Mouse (Mus musculus) midbrain, embryonic 12.5 days (tissue): Measurements from ENCODE around the gene Dnah3. TPM values are rescaled to one million over a fixed set of nuclear protein-coding genes. Genes with fewer than 3 reads are reported as not detected.

Experiments used
- ATAC-seq: fragments of 200-750 bp; cut with Nextera tagmentation; 2 replicates; pipeline ENCODE4 v1.8.0; 2017; ENCODE audit warnings: low read depth, moderate TSS enrichment, moderate library complexity; ENCODE audit not compliant: low FRiP score
- H3K27ac ChIP-seq: fragments of 300-500 bp; sonication (generic); replicated peaks from 2 replicates; pipeline ENCODE4 v1.5.1; 2016; ENCODE audit warnings: mild to moderate bottlenecking
- H3K27me3 ChIP-seq: fragments of 300-500 bp; sonication (generic); 2 replicates; pipeline ENCODE4 v1.6.1; 2016; ENCODE audit warnings: mild to moderate bottlenecking
- H3K36me3 ChIP-seq: fragments of 300-500 bp; sonication (generic); 2 replicates; pipeline ENCODE4 v1.6.1; 2016
- H3K4me1 ChIP-seq: fragments of 300-500 bp; sonication (generic); 2 replicates; pipeline ENCODE4 v1.6.1; 2016
- H3K4me2 ChIP-seq: fragments of 300-500 bp; sonication (generic); replicated peaks from 2 replicates; pipeline ENCODE4 v1.6.1; 2016; ENCODE audit warnings: mild to moderate bottlenecking, moderate library complexity
- H3K4me3 ChIP-seq: fragments of 300-500 bp; sonication (generic); 2 replicates; pipeline ENCODE4 v1.5.1; 2016; ENCODE audit warnings: mild to moderate bottlenecking
- H3K9ac ChIP-seq: fragments of 300-500 bp; sonication (generic); replicated peaks from 2 replicates; pipeline ENCODE4 v1.6.1; 2016; ENCODE audit warnings: mild to moderate bottlenecking, moderate library complexity
- H3K9me3 ChIP-seq: fragments of 300-500 bp; sonication (generic); 2 replicates; pipeline ENCODE4 v1.6.1; 2016; ENCODE audit warnings: mild to moderate bottlenecking
- WGBS: fragments of 180-500 bp; shearing (Covaris S2); methylation state at CpG from one replicate; pipeline ENCODE4 v1.1.7; 2016; 5-methylcytosine and 5-hydroxymethylcytosine counted together
- polyA plus RNA-seq: library from polyadenylated mRNA; unstranded; fragments of >200 nt; fragmentation: Nextera tagmentation; extraction: Ambion mirVana; gene quantifications from 2 replicates; pipeline ENCODE4 v1.2.1, GENCODE M21; 2016

The Dnah3 gene
- polyA plus RNA-seq, 1 experiment from 2014 or later = not detected

DNA sequence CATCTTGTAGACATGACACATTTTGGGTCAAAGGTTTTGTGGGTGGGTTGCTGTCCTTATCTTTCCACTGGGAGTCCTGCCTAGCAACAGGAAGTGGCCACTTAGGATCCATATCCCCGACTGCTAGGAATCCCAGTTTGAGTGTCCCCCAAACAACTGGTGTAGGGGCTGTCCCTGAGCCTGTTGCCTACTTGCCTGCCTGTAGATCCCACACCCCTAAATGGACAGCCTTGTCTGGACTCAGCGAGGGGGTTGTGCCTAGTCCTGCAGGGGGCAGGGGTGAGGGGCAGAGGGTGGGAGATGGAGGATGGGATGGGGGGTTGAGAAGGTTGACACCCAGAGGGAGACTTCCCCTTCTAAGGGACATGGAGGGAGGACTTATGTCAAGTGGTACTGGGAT lies 125.8 kb downstream of the Dnah3 start:
- 79% methylated on average over 2 of the region's 2 CpGs for WGBS
- ATAC-seq = no peak

DNA sequence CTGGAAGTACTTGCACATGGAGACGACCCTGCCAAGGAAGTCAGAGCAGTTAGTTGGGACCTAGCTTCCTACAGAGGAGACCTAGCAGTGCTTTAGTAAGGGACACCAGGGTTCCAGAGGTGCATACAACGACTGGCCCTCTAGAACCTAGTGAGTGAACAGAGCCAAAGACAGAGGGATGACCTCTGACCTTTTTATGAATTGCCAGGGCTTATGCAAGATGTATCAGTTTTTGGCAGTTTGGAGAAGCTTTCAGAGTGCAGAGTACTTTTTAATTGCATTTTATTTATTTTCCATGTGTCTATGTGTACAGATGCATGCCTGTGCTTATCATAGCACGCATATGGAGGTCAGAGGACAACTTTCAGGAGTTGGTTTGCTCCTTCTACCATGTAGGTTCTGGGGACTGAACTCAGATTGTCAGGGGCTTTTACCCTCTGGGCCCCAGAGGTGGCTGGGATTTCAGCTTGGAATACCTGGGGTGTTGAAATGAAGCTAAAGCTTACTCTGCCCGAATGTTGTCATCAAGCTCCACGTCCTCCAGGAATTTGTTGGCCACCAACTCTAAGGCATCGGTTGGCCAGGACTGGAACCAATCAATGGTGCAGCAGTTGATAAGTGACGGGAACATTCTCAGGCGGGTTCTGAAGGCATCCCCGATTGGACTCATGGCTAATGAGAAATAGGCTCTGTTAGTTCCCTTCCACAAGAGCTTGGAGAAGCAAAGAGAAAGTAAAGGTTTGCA lies 129.3 kb downstream of the Dnah3 start:
- no peak overlapping the region for H3K4me2 ChIP-seq
- no peak overlapping the region for H3K27ac ChIP-seq
- no peaks in the 10 kb centered on the region for H3K27me3 ChIP-seq
- WGBS = 89% methylated on average over 9 of the region's 9 CpGs
- no peaks in the 10 kb centered on the region for H3K36me3 ChIP-seq
- no peak for ATAC-seq
- H3K9me3 ChIP-seq = no peaks in the 10 kb centered on the region
- H3K9ac ChIP-seq = no peak overlapping the region
- H3K4me1 ChIP-seq = no peaks in the 10 kb centered on the region
- H3K4me3 ChIP-seq = no peak overlapping the region

More for the DNA sequence above, 125.8 kb downstream of the Dnah3 start:
- Histone ChIP-seq H3K36me3 (no peaks in the 10 kb centered on the region), H3K4me3 (no peak overlapping the region), H3K4me1 (no peaks in the 10 kb centered on the region), H3K27ac (no peak overlapping the region), H3K4me2 (no peak overlapping the region), H3K9ac (no peak overlapping the region), H3K9me3 (no peaks in the 10 kb centered on the region), H3K27me3 (no peaks in the 10 kb centered on the region)

DNA sequence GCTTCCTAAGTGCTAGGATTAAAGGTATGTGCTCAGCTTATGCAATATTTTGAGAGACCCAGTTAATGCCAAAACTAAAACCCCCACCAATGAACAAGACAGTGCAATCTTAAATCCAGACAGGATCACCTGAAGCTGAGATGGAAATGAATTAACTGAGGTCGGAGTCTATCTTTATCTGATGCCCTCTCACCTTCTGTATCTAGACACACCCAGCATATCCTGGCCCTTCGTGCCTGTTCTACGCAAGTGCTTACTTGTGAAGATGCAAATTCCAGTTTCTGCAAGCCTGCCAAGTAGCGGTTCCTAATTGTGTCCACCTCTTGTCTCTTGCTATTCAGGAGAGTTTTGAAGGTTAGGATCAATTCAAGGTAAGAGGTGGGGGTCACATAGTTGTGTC lies 129.9 kb downstream of the Dnah3 start:
- no peaks in the 10 kb centered on the region for H3K27me3 ChIP-seq
- H3K36me3 ChIP-seq = no peaks in the 10 kb centered on the region
- no peak overlapping the region for H3K4me3 ChIP-seq
- H3K9ac ChIP-seq = no peak overlapping the region
- no peak overlapping the region for H3K27ac ChIP-seq
- no peaks in the 10 kb centered on the region for H3K4me1 ChIP-seq
- no peaks in the 10 kb centered on the region for H3K9me3 ChIP-seq
- 87% methylated on average over 4 of the region's 4 CpGs for WGBS
- H3K4me2 ChIP-seq = no peak overlapping the region
- ATAC-seq = no peak

DNA sequence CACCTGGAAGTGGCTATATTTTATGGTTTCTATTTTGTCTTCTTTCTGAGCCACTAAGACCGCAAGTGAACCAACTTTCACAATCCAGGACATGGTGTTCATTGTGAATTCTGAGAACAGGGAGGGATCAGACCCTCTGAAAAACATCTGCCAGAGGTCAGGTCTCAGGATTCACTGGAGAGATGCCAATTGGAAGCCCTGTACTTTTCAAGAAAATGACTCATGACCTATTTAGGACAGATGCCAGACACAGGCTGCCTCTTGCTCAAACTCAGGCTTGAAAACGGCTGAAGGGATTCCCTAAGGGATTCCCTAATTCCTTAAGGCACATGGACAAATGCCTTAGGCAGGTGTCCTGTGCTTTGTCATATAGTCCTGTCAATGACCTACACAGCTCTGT lies 134.0 kb downstream of the Dnah3 start:
- WGBS = 69% methylated on average over 2 of the region's 2 CpGs
- Histone ChIP-seq H3K36me3 (no peaks in the 10 kb centered on the region), H3K4me3 (no peak overlapping the region), H3K9ac (no peak overlapping the region), H3K4me1 (no peaks in the 10 kb centered on the region), H3K27ac (no peak overlapping the region), H3K9me3 (no peaks in the 10 kb centered on the region), H3K4me2 (no peak overlapping the region), H3K27me3 (no peaks in the 10 kb centered on the region)
- no peak for ATAC-seq

DNA sequence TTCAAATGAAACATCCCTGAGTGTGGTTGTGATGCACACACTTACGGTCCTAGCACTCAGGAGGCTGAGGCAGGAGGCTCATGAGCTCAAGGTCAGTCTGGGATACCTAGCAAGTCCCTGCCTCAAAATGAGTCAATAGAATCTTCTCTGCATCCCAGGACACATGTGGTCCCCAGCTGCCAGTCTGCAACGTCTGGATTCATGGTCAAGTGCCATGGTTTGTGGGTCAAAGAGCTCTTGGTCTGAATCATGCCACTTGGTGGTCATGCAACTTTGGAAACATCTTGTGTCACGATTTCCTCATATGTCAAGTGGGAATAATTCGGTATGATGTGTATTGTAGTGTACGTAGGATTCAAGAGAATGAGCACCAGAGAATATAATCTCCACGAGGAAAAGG lies 134.5 kb downstream of the Dnah3 start:
- Histone ChIP-seq H3K9ac (no peak overlapping the region), H3K9me3 (no peaks in the 10 kb centered on the region), H3K27me3 (no peaks in the 10 kb centered on the region), H3K4me1 (no peaks in the 10 kb centered on the region), H3K27ac (no peak overlapping the region), H3K36me3 (no peaks in the 10 kb centered on the region), H3K4me3 (no peak overlapping the region), H3K4me2 (no peak overlapping the region)
- ATAC-seq = no peak
- 86% methylated on average over 6 of the region's 6 CpGs for WGBS

DNA sequence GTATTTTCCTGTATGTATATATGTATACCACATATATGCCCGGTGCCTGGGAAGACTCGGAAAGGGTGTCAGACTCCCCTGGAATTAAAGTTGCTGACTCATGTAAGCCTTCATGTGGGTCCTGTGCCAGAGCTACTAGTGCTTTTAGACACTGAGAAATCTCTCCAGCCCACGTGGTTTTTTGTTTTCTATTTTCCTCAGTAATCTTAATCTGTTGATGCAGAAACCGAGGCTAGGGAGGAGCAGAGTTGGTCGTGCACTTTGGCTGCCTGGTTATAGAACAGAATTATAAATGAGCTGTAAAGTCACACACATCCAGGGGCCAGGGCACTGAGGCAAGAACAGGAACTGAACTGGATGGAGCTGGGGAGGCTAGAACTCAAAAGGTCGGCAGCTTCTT lies 135.1 kb downstream of the Dnah3 start:
- Histone ChIP-seq H3K9ac (no peak overlapping the region), H3K4me2 (no peak overlapping the region), H3K4me1 (no peaks in the 10 kb centered on the region), H3K36me3 (no peaks in the 10 kb centered on the region), H3K27me3 (no peaks in the 10 kb centered on the region), H3K4me3 (no peak overlapping the region), H3K9me3 (no peaks in the 10 kb centered on the region), H3K27ac (no peak overlapping the region)
- no peak for ATAC-seq
- 79% methylated on average over 6 of the region's 6 CpGs for WGBS

DNA sequence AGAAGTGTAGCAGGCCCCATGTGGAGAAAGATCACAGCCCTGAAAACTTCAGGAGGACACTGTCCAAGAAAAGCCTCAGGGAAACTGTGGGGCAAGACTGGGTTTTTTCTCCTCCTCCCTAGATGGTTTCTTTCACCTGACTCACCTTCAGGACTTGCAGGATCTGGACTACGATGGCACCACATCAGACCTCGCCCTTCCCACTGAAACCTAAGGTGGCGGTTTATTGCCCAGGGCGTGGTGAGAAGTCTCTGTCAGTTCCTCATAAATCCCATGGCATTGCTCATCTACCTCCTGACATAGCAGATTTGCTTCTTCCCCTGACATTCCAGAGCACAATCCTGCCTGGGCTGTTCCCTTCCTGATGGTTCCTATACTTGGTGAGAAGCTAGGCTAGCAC lies 135.6 kb downstream of the Dnah3 start:
- no peaks in the 10 kb centered on the region for H3K36me3 ChIP-seq
- no peak overlapping the region for H3K4me3 ChIP-seq
- H3K27me3 ChIP-seq = no peaks in the 10 kb centered on the region
- H3K27ac ChIP-seq = no peak overlapping the region
- no peak for ATAC-seq
- no peaks in the 10 kb centered on the region for H3K9me3 ChIP-seq
- WGBS = 85% methylated on average over 4 of the region's 4 CpGs
- no peaks in the 10 kb centered on the region for H3K4me1 ChIP-seq
- H3K9ac ChIP-seq = no peak overlapping the region
- H3K4me2 ChIP-seq = no peak overlapping the region

DNA sequence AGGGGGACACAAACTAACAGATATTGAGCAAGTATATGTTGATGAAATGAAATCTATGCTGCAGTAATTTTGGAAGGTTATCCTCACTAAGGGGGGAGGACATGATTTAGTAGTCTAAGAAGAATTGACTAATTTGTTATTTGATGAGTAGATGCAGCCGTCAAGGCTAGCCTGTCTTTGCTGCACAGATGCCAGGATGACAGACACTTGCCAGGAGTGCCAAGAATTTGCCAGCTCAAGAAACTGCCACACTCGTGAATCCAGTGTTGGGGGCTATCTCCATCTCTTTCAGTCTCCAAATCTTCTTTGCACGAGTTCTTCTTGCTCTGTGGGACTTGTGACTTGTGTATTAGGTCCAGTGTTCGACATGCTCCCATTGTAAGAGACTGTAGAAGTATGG lies 136.0 kb downstream of the Dnah3 start:
- Histone ChIP-seq H3K9me3 (no peaks in the 10 kb centered on the region), H3K4me2 (no peak overlapping the region), H3K27ac (no peak overlapping the region), H3K9ac (no peak overlapping the region), H3K27me3 (no peaks in the 10 kb centered on the region), H3K36me3 (no peaks in the 10 kb centered on the region), H3K4me1 (no peaks in the 10 kb centered on the region), H3K4me3 (no peak overlapping the region)
- 69% methylated on average over 4 of the region's 4 CpGs for WGBS
- ATAC-seq = no peak

- Histone ChIP-seq H3K27ac (no peak overlapping the region), H3K4me2 (no peak overlapping the region), H3K36me3 (no peaks in the 10 kb centered on the region), H3K9me3 (no peaks in the 10 kb centered on the region), H3K9ac (no peak overlapping the region), H3K4me3 (no peak overlapping the region), H3K27me3 (no peaks in the 10 kb centered on the region), H3K4me1 (no peaks in the 10 kb centered on the region)
- no peak for ATAC-seq
Observed at GRCm38 (mm10) chr7:119957421-119957820, 137.7 kb downstream of the Dnah3 start.

DNA sequence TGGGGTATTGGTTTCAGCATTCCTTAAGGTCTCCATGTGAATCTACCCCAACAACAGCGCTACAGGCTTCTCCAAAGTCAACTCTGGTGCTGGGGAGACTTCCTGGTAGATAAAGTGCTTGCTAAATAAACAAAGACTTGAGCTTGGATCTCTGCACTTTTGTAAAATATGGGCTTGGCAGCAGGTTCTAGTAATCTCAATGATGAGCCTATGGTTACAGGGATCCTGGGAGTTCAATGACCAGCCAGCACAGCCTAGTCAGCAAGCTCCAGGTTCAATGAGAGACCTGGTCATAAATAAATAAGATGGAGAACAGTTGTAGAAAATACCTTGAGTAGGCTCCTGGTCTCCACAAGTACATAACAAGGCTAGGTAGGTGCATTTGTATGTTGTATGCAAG lies 141.0 kb downstream of the Dnah3 start:
- no peaks in the 10 kb centered on the region for H3K36me3 ChIP-seq
- no peaks in the 10 kb centered on the region for H3K4me1 ChIP-seq
- no peak overlapping the region for H3K27ac ChIP-seq
- no peak overlapping the region for H3K9ac ChIP-seq
- no peak overlapping the region for H3K4me3 ChIP-seq
- ATAC-seq = no peak
- WGBS = 80% methylated on average over 1 of the region's 1 CpGs
- no peak overlapping the region for H3K4me2 ChIP-seq
- no peaks in the 10 kb centered on the region for H3K9me3 ChIP-seq
- no peaks in the 10 kb centered on the region for H3K27me3 ChIP-seq

- ATAC-seq = no peak
- Histone ChIP-seq H3K27ac (no peak overlapping the region), H3K9ac (no peak overlapping the region), H3K9me3 (no peaks in the 10 kb centered on the region), H3K4me2 (no peak overlapping the region), H3K36me3 (no peaks in the 10 kb centered on the region), H3K4me1 (no peaks in the 10 kb centered on the region), H3K27me3 (no peaks in the 10 kb centered on the region), H3K4me3 (no peak overlapping the region)
- WGBS = 55% methylated on average over 2 of the region's 2 CpGs
Observed at GRCm38 (mm10) chr7:119941569-119941968, 153.5 kb downstream of the Dnah3 start.

- H3K9ac ChIP-seq = no peak overlapping the region
- no peaks in the 10 kb centered on the region for H3K9me3 ChIP-seq
- H3K27ac ChIP-seq = no peak overlapping the region
- H3K4me2 ChIP-seq = no peak overlapping the region
- ATAC-seq = no peak
- no peaks in the 10 kb centered on the region for H3K4me1 ChIP-seq
- no peak overlapping the region for H3K4me3 ChIP-seq
- H3K36me3 ChIP-seq = no peaks in the 10 kb centered on the region
- 84% methylated on average over 5 of the region's 5 CpGs for WGBS
- no peaks in the 10 kb centered on the region for H3K27me3 ChIP-seq
Observed at GRCm38 (mm10) chr7:119937036-119937435, 158.0 kb downstream of the Dnah3 start.

- H3K9ac ChIP-seq = no peak overlapping the region
- no peaks in the 10 kb centered on the region for H3K4me1 ChIP-seq
- no peak for ATAC-seq
- H3K36me3 ChIP-seq = no peaks in the 10 kb centered on the region
- H3K9me3 ChIP-seq = no peaks in the 10 kb centered on the region
- no peak overlapping the region for H3K4me3 ChIP-seq
- no peak overlapping the region for H3K4me2 ChIP-seq
- no peak overlapping the region for H3K27ac ChIP-seq
- no peaks in the 10 kb centered on the region for H3K27me3 ChIP-seq
Observed at GRCm38 (mm10) chr7:119936321-119936720, 158.8 kb downstream of the Dnah3 start.
